Mouse (Mus musculus): ENCODE measurements around the gene Dusp2.

DNA sequence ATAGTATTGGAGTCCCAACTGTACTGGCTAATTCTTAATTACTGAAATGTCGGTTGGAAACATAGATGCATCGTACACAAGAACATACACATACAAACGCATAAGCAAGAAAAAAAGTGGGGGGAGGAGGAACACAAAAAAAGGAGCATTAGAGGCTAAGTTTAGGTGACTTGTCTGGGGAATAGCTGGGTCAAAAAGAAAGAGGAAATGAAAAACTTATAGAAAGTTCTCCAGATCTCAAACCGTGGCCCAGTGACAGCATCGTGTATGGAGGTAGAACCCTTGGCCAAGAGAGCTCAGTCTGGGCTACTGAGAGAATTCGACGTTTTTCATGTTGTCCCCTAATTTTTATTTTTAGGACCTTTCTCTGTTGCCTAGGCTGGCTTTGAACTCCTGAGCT lies 25.3 kb upstream of the Dusp2 start:
- no peak for TF ChIP-seq CTCF (IDR thresholded peaks at IDR 0.05; ENCODE audit: borderline replicate concordance, insufficient read depth, low read depth, low read length)
- no peak for TF ChIP-seq POLR2A (IDR thresholded peaks at IDR 0.05; ENCODE audit: borderline replicate concordance, insufficient read depth, low read length)
